Mouse (Mus musculus) mature B cell (primary cell): ENCODE data around the gene Pcdh15.

ENCODE experiments used
- in situ Hi-C: fragments of 300-500 bp; cut with MboI; formaldehyde crosslinking; loops from 2 replicates; pipeline ENCODE4 v1.14.3; 2019

Pcdh15 gene

DNA sequence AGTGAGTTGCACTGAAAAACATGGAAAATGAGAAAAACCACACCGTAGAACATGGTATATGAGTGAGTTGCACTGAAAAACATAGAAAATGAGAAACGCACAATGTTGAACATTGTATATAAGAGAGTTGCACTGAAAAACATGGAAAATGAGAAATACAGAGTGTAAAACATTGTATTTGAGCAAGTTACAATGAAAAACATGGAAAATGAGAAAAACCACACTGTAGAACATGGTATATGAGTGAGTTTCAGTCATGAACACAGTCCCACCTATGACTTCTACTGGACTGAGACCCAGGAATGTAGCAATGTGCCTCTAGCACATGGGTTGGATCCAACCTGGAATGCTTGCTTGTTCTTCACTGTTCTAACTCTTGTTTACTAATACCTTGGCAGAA, 279.9 kb downstream of the Pcdh15 start:
- in situ Hi-C loops = no loop called here

DNA sequence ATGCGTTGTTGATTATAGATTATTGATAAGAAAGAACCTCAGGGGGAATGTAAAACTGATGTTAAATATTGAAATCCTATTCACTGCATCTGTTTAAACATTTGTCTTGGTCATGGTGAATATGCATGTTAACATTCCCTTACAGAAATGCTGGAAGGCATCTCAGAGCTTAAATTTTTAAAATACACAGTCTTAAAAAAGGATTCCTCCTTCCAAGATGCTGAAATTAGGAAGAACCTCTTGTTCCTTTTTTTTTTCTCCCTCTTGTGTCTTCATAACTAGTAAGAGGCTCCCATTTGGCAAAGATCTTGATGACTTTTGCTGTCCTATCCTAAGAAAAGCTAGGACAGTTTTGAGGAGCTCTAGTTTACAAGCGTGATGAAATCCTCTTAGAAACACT, 284.9 kb downstream of the Pcdh15 start:
- in situ Hi-C loops = no loop called here

GRCm38 (mm10) chr10:73400426-73400825, 301.3 kb downstream of the Pcdh15 start:
- in situ Hi-C loops = no loop called here

DNA sequence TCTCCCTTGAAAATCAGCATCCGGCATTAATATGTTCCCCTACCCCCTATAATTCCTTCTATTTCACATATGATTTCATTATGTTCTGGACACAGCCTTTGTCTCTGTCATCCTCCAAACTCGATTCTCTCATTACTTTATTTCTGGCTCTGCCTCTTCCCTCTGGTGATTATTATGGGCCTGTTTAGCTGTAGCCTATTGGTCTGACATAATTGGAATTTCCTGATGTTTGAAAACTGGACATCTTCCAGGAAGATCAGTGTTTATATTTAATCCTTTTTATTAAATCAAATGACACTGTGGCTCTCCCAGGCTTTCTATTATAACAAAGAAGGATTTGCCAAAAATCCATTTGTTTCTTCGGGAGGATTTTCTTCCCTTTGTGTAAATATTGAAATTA, 326.3 kb downstream of the Pcdh15 start:
- in situ Hi-C loops = no loop called here

- in situ Hi-C loops = no loop called here
Observed at GRCm38 (mm10) chr10:73431345-73431744, 332.2 kb downstream of the Pcdh15 start.

DNA sequence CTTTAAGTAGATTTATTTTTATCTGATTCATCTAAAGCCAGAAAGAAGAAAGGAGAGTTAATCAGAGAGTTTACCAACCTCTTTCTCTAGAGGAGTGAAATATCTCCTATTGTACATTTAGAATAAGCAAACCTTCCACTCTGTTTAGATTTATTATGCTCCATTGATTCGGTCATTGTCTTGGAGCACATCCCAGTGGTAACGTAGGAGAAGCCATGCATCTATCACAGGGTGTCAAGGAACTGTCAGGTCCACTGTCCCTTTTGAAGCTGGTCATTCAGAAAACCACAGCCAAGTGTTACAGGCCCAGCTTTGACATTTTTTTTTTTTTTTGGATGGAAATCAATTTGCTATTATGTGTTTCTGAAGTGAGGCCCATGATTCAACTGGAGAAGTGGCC, 384.9 kb downstream of the Pcdh15 start:
- in situ Hi-C loops = no loop called here

DNA sequence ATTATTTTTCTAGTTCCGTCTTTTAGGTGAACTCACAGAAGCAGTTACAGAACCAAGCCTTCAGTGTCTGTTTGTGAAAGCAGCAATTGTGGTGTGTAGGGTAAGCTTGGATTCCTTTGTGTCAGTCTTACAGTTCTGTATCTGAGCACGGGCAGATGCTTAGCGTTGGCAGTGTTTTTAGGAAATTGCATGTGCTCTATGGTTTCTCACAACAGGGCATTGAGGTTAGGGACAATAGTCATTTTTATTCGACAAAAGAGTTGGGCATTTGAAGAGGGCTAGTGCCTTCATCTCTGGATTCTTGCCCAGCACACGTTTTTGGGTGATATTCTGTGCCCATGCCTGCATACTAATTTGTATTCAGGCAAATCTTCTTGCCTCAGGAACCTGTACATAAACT, 392.5 kb downstream of the Pcdh15 start:
- in situ Hi-C loops = no loop called here

- in situ Hi-C loops = no loop called here
Observed at GRCm38 (mm10) chr10:73514846-73515245, 415.7 kb downstream of the Pcdh15 start.

GRCm38 (mm10) chr10:73515742-73516141, 416.6 kb downstream of the Pcdh15 start:
- in situ Hi-C loops = no loop called here

DNA sequence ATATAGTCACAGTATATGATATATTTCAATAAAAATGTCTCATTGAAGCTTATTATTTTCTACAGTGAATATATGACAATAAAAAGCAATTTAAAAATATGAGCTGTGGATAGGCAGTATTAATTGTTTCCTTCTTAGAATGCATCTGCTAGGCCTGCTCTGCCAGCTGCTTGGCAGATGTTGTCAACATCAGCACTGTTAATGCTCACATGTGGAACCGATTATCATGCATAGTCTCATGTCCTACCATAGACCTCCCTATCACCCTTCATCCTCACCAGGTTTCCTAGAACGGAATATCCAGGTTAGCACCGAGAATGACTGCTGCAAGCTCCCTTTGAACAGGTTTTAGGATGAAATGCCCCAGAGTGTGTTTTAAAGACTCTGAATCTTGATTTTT, 420.3 kb downstream of the Pcdh15 start:
- in situ Hi-C loops = no loop called here

GRCm38 (mm10) chr10:73552831-73553230, 453.7 kb downstream of the Pcdh15 start:
- in situ Hi-C loops = no loop called here

- in situ Hi-C loops = no loop called here
Observed at GRCm38 (mm10) chr10:73564216-73564615, 465.1 kb downstream of the Pcdh15 start.

- in situ Hi-C loops = no loop called here
Observed at GRCm38 (mm10) chr10:73574711-73575297, 475.7 kb downstream of the Pcdh15 start.

DNA sequence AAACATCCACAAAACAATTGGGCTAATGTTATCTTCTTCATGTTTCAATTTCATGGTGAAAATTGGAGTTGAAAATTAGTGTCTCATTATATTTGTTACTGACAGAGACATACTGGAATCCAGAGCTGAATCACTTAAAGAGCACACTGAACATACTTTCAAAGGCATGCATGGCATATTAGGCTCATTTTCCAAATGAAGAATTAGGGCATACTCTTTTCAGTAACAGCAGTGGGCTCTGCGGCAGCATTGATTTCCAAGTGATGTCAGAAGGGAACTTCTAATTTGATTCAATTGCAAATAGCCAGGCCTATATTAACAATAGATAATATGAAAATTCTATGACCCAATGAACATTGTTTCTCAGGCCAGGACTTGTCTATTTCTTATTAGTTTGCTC, 568.4 kb downstream of the Pcdh15 start:
- in situ Hi-C loops = no loop called here

DNA sequence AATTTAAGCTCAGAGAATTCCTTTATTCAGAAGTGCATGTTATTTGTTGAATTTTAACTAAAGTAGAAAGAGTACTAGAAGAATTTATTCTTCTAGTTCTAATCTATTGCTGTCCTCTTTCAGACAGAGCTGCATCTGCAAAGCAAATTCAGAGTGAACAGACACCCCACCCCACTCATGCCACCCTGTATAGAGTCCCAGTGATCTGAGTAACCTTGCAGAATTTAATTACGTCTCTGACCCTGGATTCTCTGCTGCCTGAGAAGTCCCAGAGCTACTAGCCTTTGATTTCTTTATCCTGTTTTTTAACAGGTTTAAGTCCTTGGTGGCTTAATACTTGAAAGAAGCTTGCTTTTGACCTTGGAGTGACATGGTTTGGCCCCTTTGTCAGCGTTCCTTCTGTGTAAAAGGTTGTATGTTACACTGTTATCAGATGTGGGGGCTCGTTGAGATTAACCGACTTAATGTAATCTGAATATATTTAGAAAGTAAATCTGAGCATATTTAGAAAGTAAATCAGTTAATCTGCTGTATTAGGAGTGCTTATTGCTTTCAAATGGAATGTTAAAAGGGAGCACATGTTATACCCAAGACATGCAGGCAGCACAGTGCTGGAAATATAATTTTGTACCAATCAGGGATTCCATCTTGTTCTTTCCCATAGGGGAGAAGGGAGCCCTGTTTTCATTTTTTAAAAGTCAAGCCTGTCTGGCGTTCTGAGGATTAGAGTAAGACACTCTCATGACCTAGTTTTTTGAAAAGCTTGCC, 601.6 kb downstream of the Pcdh15 start:
- in situ Hi-C loops = no loop called here

GRCm38 (mm10) chr10:73725566-73726240, 626.6 kb downstream of the Pcdh15 start:
- in situ Hi-C loops = no loop called here

- in situ Hi-C loops = no loop called here
Observed at GRCm38 (mm10) chr10:73733246-73733645, 634.1 kb downstream of the Pcdh15 start.

DNA sequence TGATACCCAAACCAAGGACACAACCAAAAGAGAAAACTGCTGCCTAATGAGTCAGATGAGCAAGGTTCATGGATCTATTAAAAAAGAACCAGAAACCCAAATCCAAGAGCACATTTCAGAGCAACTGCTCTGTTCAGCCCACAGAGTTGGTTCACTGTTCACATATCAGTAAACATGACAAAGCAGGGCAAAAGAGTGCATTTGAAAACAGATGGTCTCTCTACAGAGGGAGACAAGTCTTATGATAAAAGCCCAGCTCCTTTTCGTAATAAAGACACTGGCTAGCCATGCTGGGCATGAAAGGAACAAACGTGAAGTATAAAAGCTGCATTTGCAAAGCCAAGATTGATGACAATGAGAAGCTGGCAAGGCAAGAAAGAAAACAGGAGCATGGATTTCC, 649.9 kb downstream of the Pcdh15 start:
- in situ Hi-C loops = no loop called here

GRCm38 (mm10) chr10:73753876-73754275, 654.7 kb downstream of the Pcdh15 start:
- in situ Hi-C loops = no loop called here

- in situ Hi-C loops = no loop called here
Observed at GRCm38 (mm10) chr10:73782945-73783344, 683.8 kb downstream of the Pcdh15 start.

DNA sequence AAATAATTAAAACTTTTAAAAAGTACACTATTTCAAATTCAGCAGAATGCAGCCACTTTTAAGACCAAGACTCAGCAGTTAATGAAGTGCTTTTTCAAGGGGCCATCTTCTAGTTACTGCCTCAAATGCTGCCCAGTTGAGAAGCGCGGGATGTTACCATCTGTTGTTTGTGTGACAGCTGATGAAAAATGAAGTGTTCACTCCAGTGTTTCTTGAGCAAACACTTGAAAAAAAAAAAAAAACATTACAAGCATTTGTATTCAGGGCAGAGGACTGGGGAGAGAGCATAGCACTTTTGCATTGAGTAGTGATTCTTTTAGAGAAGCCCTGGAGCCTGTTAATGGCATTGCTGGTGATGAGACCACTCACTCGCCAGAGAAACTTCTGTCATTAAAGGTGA, 689.0 kb downstream of the Pcdh15 start:
- in situ Hi-C loops = no loop called here

DNA sequence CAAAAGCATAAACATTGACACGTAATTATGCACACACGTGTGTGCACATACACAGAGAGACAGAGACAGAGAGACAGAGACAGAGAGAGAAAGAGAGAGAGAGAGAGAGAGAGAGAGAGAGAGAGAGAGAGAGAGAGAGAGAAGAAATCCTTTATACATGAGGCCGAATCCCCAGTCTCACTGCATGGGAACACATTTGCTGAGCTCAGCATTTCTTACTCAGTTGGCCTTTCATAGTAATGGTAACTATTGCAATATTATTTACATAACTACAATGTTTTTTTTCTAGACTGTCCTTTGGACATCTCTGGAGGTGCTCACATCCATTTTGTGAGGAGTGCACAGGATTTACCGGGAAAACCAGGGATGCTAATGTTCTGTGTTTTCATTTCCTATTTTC, 705.9 kb downstream of the Pcdh15 start:
- in situ Hi-C loops = no loop called here

DNA sequence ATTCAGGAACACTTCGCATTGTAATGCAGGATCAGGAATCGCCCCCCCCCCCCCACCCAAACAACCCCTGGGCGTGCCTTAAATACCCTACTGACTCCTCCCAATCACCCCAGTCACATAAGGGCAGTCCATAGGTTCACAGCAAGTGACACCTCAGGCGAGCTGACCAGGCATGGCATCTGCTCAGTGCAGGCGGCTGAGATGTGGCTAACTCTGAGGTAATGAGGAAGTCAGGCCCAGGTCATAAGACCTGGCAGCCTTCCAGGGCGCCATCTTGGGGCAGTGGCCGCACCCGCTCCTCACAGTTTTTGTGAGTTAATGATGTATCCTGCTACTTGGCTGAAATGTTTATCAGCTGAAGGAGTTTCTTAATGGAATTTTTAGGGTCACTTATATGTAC, 713.2 kb downstream of the Pcdh15 start:
- in situ Hi-C loops = no loop called here
